ENCODE assay signal across 9 mouse cellular contexts in the genomic region with DNA sequence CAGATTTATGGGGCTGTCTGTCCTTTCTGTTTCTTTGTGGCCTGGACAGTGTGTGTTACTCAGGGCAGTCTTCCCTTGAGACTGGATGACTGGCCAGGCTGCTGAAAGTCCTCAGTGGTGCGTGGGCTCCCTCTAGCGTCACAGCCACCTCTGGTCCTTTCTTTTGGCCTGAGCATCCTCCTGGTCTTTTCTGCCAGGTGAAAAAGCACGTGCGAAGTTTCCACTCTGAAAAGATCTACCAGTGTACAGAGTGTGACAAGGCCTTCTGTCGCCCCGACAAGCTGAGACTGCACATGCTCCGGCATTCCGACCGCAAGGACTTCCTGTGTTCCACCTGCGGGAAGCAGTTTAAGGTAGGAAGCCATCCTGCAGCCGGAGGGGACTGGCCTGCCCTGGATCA. TPM values are rescaled to one million over a fixed set of nuclear protein-coding genes. Genes with fewer than 3 reads are reported as not detected.
DNase-seq lines count a peak whose midpoint lies in the region; ATAC-seq lines count a peak whose summit lies in the region.
"Had no signal": no experiment of that assay in that cellular context is flagged by ENCODE, and none has a peak within 500 bp of the region (broad histone marks: within the 10 kb centered on the region; RNA-seq: fewer than 3 reads in every experiment).

No protein-coding gene starts in this region.

- H3K36me3 ChIP-seq in heart, embryonic 11.5 days (ENCODE audit: control insufficient read depth, insufficient read depth, low read length) = no peaks in the 10 kb centered on the region; the same call in 1 of the 2 replicates
- H3K36me3 ChIP-seq: stomach, embryonic 15.5 days had no signal

- ATAC-seq in heart, embryonic 11.5 days (replicated peaks; ENCODE audit: insufficient number of reproducible peaks, low FRiP score, low TSS enrichment) = no peak
- ATAC-seq in common myeloid progenitor, adult 5-6 weeks (replicated peaks; ENCODE audit: low read depth, poor library complexity, severe bottlenecking) = peak; percentile 96

- H3K27me3 ChIP-seq in heart, embryonic 11.5 days (ENCODE audit: control insufficient read depth, insufficient read depth, low read length) = no peaks in the 10 kb centered on the region
- H3K27me3 ChIP-seq: stomach, embryonic 15.5 days had no signal

- WGBS in heart, embryonic 11.5 days (ENCODE audit: insufficient replicate concordance) = 66% methylated on average over 11 of the region's 11 CpGs

- no peaks in the 10 kb centered on the region for H3K4me1 ChIP-seq in heart, embryonic 11.5 days (ENCODE audit: control insufficient read depth, insufficient read depth, low read length)
- H3K4me1 ChIP-seq: stomach, embryonic 15.5 days had no signal

- H3K4me2 ChIP-seq in heart, embryonic 11.5 days = no peak overlapping the region
- H3K4me2 ChIP-seq: stomach, embryonic 15.5 days had no signal

- no peak overlapping the region for H3K9ac ChIP-seq in heart, embryonic 11.5 days (ENCODE audit: low read depth, low read length)
- H3K9ac ChIP-seq: stomach, embryonic 15.5 days had no signal

- H3K9me3 ChIP-seq in heart, embryonic 11.5 days (replicated peaks; ENCODE audit: control insufficient read depth, low read length) = no peaks in the 10 kb centered on the region
- H3K9me3 ChIP-seq: stomach, embryonic 15.5 days had no signal

- peak; percentile 61 to 84 for DNase-seq in heart, adult 18-20 months
- peak; percentile 42 for DNase-seq in gastrocnemius, postnatal 25 days
- peak; percentile 78 for DNase-seq in kidney, adult 18-20 months
- peak; percentile 82 for DNase-seq in left cerebral cortex, postnatal 4 days
- peak; percentile 2 to 3 for DNase-seq in monocyte, adult 2 months (ENCODE audit: low read depth in 1 of 2, low spot score in 2 of 2)
- peak; percentile 47 to 78 for DNase-seq in spleen, postnatal 10 days (ENCODE audit: low spot score in 2 of 2)

- H3K27ac ChIP-seq in heart, embryonic 11.5 days (ENCODE audit: low read depth, low read length) = no peak overlapping the region
- H3K27ac ChIP-seq: stomach, embryonic 15.5 days had no signal

- intact Hi-C loops in left cerebral cortex, postnatal 4 days (cut with DNase I) = loop anchor here (2.0 to 5.0 kb wide), 2 partner anchors 182 to 198 kb away; no protein-coding TSS in a partner anchor

- no peak overlapping the region for H3K4me3 ChIP-seq in heart, embryonic 11.5 days (ENCODE audit: low read depth, low read length)
- H3K4me3 ChIP-seq: stomach, embryonic 15.5 days had no signal

RNA-seq across cellular contexts. Expression of a gene that starts 37.1 kb away (rescaled TPM):
- total RNA-seq in heart, adult 18-20 months (2021) = 1 to 10 TPM; 7.1 to 9.6 TPM
- polyA plus RNA-seq in heart, embryonic 11.5 days (2014; fragmentation: Nextera tagmentation; extraction: Ambion mirVana) = 12.7 and 21.1 TPM in 2 replicates
- total RNA-seq in common myeloid progenitor, adult 5-6 weeks (2017) = 25.0 and 29.0 TPM in 2 replicates
- total RNA-seq in gastrocnemius, postnatal 25 days (2021) = 1 to 10 TPM; 8.0 to 8.6 TPM
- total RNA-seq in left cerebral cortex, postnatal 4 days (2021) = 10 to 100 TPM; 42.1 to 42.6 TPM

Comparison
In these comparisons a context has a peak if more than half of its experiments do, and no peak if none do; other contexts are left out.
1. DNase-seq: peak in every context shown above with its lines; median percentile 82 in left cerebral cortex, postnatal 4 days; 78 in kidney, adult 18-20 months; 72 in heart, adult 18-20 months; 62 in spleen, postnatal 10 days; 42 in gastrocnemius, postnatal 25 days; 2 in monocyte, adult 2 months.